Mouse (Mus musculus): ENCODE measurements at regions not wholly inside any gene's neighbourhood (a gene's known extent, or its start where the extent isn't known, plus 50 kb on each side); places are given as distances from the start of the nearest gene placed in this dataset.

- DNase-seq (ENCODE audit: low read depth, low spot score), result peak; percentile 51
Measured at GRCm38 (mm10) chr13:42244240-42245086, 56.8 kb upstream of the Edn1 start.

GRCm38 (mm10) chr13:42245753-42246409, 55.4 kb upstream of the Edn1 start:
- no peak for DNase-seq (ENCODE audit: low read depth, low spot score)
